Mouse (Mus musculus) limb, embryonic 13.5 days (tissue): Measurements from ENCODE around the gene Btbd35f5. TPM values are rescaled to one million over a fixed set of nuclear protein-coding genes. Genes with fewer than 3 reads are reported as not detected.
"Not testable (repeated sequence)": the region's sequence is repeated elsewhere in the genome, so short reads cannot be mapped to it uniquely, and the experiment has no call there.

Experiments
- ATAC-seq: fragments of 200-750 bp; cut with Nextera tagmentation; 2 replicates; pipeline ENCODE4 v1.8.0; 2017; ENCODE audit warnings: low read depth, moderate number of reproducible peaks, moderate TSS enrichment; ENCODE audit not compliant: low FRiP score
- H3K27ac ChIP-seq: fragments of 300-500 bp; sonication (generic); 2 replicates; pipeline ENCODE4 v1.5.1; 2015; ENCODE audit warnings: inconsistent platforms, mild to moderate bottlenecking, moderate library complexity
- H3K27me3 ChIP-seq: fragments of 300-500 bp; sonication (generic); 2 replicates; pipeline ENCODE4 v1.6.1; 2015; ENCODE audit warnings: mild to moderate bottlenecking, inconsistent platforms
- H3K36me3 ChIP-seq: fragments of 300-500 bp; sonication (generic); 2 replicates; pipeline ENCODE4 v1.6.1; 2015; ENCODE audit warnings: inconsistent platforms, mild to moderate bottlenecking, moderate library complexity
- H3K4me1 ChIP-seq: fragments of 300-500 bp; sonication (generic); 2 replicates; pipeline ENCODE4 v1.6.1; 2015; ENCODE audit warnings: inconsistent platforms
- H3K4me2 ChIP-seq: fragments of 300-500 bp; sonication (generic); replicated peaks from 2 replicates; pipeline ENCODE4 v1.6.1; 2015; ENCODE audit warnings: inconsistent platforms, mild to moderate bottlenecking, moderate library complexity
- H3K4me3 ChIP-seq: fragments of 300-500 bp; sonication (generic); 2 replicates; pipeline ENCODE4 v1.5.1; 2015; ENCODE audit warnings: moderate library complexity, mild to moderate bottlenecking, inconsistent platforms
- H3K9ac ChIP-seq: fragments of 300-500 bp; sonication (generic); 2 replicates; pipeline ENCODE4 v1.6.1; 2015; ENCODE audit warnings: mild to moderate bottlenecking, inconsistent platforms
- H3K9me3 ChIP-seq: fragments of 300-500 bp; sonication (generic); 2 replicates; pipeline ENCODE4 v1.6.1; 2016; ENCODE audit warnings: inconsistent platforms
- WGBS: fragments of 180-500 bp; shearing (Covaris S2); methylation state at CpG from one replicate; pipeline ENCODE4 v1.1.7; 2015; 5-methylcytosine and 5-hydroxymethylcytosine counted together
- polyA plus RNA-seq: library from polyadenylated mRNA; unstranded; fragments of >200 nt; fragmentation: Nextera tagmentation; extraction: Ambion mirVana; gene quantifications from 2 replicates; pipeline ENCODE4 v1.2.1, GENCODE M21; 2015

Btbd35f5 gene
- polyA plus RNA-seq, result not detected in 2 replicates

DNA sequence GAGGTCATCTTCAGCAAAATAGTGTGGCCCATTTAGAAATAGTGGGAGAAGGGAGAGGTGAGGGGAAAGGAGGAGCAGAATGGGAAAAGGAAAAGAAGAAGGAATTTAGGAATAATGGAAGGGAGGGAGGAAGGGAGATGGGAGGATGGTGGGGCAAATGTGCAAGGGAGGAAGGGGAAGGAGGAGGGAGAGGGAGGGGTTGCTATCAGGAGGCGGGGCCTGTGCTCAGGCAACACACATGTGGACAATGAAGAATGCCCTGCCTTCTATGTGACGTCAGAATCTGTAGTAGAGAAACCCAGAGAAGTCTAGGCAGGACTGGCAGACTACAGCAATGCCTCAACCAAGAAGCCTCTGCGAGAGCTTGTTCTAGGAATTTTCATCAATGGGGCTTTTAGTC is at the start of gene Btbd35f5:
Btbd35f5 (plus strand) TSS at position 301 of the 400 bp plus-strand sequence.
- H3K9ac ChIP-seq, H3K4me2 ChIP-seq, H3K4me3 ChIP-seq, H3K4me1 ChIP-seq, H3K36me3 ChIP-seq, H3K27ac ChIP-seq, H3K9me3 ChIP-seq, ATAC-seq, H3K27me3 ChIP-seq: not testable (repeated sequence)
- no CpG with 5 or more reads among the region's 3 CpGs for WGBS

DNA sequence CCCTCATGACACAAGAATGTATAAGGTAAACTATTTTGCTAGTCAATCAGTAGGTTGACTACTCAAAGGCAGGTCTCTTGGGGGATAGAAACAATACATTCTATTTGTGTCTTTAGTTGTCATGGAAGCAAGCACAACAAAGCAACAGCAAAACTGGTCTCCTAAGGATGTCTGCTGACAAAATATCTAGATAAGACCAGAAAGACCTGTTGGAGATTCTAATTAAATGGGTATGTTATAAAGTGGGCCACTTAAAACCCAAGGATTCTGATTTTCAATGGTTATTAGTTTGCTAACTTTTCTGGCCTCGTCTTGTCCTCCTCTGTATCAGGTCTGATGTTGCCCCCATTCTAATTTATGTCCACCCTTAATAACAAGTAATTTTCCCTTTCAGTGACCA is 32.2 kb upstream of the Btbd35f5 start, which contains the start of gene Gm21789:
Gm21789 (plus strand) TSS at position 301 of the 400 bp plus-strand sequence.
- not testable (repeated sequence) for H3K9ac ChIP-seq, H3K4me3 ChIP-seq, ATAC-seq, H3K27me3 ChIP-seq, H3K4me1 ChIP-seq, H3K4me2 ChIP-seq, H3K36me3 ChIP-seq, H3K27ac ChIP-seq, H3K9me3 ChIP-seq
- no CpG with 5 or more reads among the region's 1 CpGs for WGBS

Other genes with a start within 250 kb of the Btbd35f5 start
- not detected in 2 replicates for gene Btbd35f21, start 247.8 kb upstream of the Btbd35f5 start, polyA plus RNA-seq
- not detected in 2 replicates for gene Btbd35f30, start 79.3 kb upstream of the Btbd35f5 start, polyA plus RNA-seq
- gene Gm21789, start 32.1 kb upstream of the Btbd35f5 start, polyA plus RNA-seq, result not detected in 2 replicates